Mouse (Mus musculus) CD8-positive naive resting alpha-beta T cell, adult 2 months (primary cell): Measurements from ENCODE around the gene Pxylp1.

ENCODE experiments used
- DNase-seq, 2 experiments: peaks; one replicate each; pipeline ENCODE4 v3.0.0; 2022; ENCODE audit warnings: low read depth in 2 of 2, low spot score in 2 of 2

Gene Pxylp1

GRCm38 (mm10) chr9:96891341-96892330, 833 bp downstream of the Pxylp1 start:
- no peak for DNase-seq

DNA sequence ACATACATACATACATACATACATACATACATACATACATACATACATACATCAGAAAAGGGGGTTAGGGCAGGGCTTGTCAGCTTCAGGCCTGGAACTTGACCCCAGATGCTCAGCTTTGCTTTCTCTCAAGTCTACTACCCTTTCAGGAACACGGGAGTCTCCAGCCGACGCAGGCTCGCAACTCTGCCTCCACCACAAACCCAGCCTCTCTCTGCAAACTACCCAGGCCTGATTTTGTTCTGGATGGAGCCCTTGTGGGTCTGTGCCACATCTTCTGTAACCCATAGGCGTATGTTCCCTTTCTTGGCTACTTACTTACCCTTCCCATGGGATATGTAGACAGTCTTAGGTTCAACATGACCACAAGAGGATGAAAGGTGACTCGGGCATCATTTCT, 1.7 kb downstream of the Pxylp1 start:
- no peak for DNase-seq

DNA sequence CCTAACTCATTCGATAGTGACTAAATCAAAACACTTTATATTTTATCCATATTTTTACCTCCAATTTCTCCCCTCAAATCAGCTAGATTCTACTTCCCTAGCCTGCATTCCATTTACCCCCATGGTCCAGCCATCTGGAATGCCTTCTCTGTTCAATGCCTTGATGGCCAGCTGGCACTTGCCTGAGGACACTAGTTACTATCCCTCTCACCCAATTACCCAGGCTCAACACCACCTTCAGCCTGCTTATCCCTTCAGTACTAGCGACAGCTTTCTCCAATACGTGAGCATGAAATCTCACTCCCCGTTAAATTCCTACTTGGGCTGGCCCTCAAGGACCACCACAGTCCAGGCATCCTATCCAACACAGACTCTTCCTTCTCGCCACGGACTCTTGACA, 2.2 kb downstream of the Pxylp1 start:
- DNase-seq = peak in 1 of 2 experiments; percentile 6

- DNase-seq = peak; percentile 80 to 86
Measured at GRCm38 (mm10) chr9:96889345-96890021, 3.0 kb downstream of the Pxylp1 start.

DNA sequence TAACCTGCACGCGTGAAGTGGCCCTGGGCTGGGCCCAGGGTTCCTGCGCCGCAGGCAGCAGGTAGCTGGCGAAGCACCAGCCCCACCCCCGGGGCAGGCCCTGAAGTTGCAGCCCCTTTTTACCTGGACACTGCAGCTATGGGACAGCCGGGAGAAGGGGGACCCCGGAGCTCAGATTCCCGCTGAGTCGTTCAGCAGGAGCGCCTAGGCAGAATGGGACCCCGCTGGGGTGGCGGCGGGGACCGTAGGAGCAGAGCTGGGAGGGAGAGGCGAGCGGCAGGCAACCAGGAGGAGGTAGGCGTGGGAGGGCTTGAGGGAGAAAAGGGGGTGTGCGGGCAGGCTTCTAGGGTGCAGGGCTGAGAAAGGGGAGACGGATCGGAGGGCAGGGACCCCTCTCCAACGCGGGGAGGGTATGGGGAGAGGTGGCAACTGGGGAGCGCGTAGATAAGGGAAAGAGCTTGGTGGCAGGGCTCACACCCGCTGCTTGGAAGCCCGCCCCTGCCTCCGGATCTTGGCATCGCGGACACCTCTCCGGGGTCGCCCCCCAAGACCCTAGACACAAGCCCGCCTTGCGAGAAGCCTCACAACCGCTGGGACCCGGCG, 3.6 kb downstream of the Pxylp1 start:
- peak; percentile 29 to 30 for DNase-seq

GRCm38 (mm10) chr9:96887954-96888353, 4.5 kb downstream of the Pxylp1 start:
- no peak for DNase-seq

DNA sequence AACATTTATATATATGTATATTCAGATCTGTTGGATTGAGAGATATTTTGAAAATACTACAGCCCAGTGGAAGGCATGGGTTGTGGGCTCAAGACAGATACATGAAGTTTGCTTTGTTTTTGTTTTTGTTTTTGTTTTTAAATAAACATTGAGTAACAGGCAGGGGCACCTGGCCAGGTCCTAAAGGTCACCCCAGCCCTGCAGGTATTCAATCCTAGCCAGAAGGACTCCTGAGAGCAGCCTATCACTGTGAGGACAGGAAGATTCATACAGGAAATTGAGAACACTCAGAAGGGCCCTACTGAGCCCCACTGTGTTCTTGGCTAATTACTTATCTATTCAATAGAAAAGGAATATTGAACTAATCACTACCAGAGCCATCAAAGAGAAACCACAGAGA, 5.0 kb downstream of the Pxylp1 start:
- DNase-seq = no peak

DNA sequence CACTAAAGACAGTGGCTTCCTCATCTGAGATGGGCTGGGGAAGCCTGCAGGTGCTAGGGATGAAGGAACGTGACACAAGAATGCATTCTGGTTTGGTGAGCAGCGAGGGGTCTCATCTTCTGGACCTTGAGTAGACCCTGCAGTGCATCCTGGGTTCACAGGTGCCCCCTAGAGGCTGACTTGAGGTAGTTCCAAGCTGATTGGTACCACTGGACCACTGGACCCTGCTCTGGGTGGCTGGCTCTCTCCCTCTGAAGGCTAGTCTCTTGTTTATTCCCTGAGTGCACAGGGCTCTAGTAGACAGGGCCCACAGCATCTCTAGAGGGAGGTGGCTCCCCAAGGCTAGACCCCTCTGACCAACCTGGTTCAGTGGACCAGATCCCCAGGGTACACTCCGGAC, 6.7 kb downstream of the Pxylp1 start:
- no peak for DNase-seq

DNA sequence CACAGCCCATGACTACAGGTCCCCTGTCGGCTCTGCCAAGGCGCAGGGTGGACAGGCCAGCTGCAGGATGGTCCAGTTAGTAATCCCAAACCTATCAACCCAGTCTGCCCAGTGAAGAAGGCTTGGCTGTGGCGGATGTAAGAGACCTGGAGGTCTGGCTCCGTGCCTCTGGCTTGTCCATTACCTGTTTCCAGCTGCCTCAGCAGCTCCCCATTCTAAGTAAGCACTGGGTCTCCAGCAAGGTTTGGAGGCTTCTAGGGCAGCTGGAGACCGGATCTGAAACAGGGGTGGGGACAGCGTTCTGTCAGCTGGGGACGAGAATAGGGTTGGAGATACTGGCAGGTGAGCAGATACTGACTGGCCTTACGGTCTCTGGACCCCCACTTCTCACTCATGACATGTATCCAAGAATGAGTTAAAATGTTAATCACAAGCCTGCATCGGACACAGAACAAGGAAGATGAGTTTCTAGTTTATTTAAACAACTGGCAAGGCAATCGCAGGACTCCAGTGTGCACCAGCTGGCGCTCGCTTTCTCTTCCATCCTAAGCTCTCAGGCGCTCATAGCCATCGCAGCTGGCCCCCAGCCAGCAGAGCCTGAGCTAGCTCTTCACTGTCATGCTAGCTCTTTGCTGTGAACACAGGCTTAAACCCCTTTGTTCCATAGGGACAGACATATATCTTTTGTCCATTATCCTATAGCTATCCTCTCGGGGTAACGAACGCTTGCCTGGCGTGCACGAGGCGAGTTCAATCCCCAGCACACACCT, 9.8 kb downstream of the Pxylp1 start:
- DNase-seq = no peak

DNA sequence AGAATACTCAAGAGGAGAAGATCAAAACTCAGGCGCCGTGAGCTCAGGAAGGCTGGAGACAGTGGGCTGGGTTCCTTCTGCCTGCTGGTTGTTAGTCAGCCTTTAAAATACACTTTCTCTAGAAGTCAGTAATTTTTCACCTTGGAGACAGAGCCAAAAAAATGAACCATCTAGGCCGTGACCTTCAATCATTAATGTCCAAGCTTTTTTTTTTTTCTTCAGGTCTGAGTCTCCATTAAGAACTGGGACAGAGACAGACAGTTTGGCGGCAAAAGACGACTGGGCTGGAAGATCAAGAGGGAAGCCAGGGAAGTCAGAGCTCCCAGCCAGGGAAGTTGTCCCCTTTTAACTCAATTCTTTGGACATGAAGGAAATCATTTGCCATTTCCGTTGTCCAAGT, 10.6 kb downstream of the Pxylp1 start:
- no peak for DNase-seq

GRCm38 (mm10) chr9:96879024-96879423, 13.4 kb downstream of the Pxylp1 start:
- no peak for DNase-seq

GRCm38 (mm10) chr9:96878464-96878863, 14.0 kb downstream of the Pxylp1 start:
- DNase-seq = no peak

- no peak for DNase-seq
Measured at GRCm38 (mm10) chr9:96875704-96876103, 16.8 kb downstream of the Pxylp1 start.

- no peak for DNase-seq
Measured at GRCm38 (mm10) chr9:96873082-96873481, 19.4 kb downstream of the Pxylp1 start.

DNA sequence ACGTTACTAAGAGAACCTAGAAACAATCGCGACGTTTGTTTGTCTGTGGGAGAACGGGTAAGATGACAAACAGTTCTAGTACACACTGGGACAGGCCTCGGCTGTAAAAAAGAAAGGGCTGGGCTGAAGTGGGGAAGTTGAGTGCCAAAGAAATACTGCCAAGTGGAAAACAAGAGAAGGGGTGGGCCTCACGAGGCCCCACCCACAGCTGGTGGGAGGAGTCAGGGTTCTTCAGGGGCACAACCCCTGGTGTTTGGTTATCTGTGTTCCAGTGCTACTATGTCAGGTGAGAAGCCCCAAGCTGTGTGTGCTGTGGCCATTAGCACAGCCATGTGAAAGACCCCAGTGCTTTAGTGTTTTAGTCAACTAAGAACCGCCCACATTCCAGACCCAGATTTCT, 22.4 kb downstream of the Pxylp1 start:
- no peak for DNase-seq

DNA sequence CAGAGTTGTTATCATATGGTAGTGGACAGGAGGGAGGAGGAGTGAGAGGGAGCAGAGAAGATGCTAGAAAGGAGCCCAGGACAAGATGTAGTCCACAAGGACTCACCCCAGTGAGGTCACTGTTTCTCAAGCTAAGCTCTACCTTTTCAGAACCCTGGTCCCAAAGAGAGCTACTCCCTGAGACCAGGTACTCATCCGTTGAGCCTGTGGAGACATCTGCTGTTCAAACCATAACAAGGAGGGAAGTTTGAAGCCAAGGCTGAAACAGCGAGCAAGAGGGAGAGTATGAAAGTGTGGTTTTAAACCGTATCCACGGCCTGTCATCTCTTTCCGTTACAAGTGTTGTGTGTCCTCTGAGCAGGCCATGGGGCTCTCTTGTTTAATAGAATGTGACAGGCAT, 22.9 kb downstream of the Pxylp1 start:
- no peak for DNase-seq

- DNase-seq = no peak
Measured at GRCm38 (mm10) chr9:96868546-96868945, 23.9 kb downstream of the Pxylp1 start.

DNA sequence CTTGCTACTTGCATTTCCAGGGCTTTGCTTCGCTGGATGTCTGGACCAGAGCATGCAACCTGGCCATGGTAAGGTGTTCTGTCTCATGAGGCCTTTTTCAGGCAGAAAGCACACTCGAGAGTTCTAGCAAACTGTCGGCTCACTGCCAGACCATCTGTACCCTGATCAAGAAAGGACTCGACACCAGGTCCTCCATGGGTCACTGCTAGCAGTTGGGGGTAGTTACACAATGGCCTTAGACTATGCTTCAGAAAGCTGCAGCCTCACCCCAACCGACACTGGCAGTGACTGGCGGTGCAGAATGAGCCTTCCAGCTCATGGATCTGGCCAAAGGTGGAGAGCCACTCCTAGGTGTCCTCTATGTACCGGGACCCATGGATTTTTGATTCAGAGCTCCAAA, 25.3 kb downstream of the Pxylp1 start:
- no peak for DNase-seq

GRCm38 (mm10) chr9:96866196-96866595, 26.3 kb downstream of the Pxylp1 start:
- DNase-seq = no peak

DNA sequence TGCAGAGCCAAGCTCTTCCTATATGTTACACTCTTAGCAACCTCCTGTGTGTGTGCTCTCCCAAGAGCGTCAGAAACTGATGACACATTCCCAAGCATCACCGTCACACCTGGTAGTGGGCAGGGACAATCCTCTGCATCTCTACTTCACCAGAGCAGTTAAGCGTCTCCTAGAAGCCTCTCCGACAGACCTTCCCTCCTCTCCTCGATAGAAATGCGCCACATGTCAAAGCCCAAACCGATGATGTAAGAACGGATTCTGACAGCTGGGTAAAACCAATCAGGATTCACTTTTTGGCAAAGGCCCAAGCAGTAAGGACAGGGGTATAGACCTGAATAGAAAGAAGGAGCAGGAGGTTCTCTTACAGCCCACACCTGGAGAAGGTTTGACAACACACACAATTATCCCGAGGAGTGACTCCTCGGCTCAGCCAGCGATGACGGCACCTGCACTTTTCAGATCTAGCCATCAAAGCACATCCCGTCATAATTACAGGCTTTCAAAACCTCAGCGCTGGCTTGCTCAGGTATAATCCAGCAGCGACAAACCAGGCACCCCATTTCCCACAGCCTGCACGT, 26.9 kb downstream of the Pxylp1 start:
- no peak for DNase-seq

- DNase-seq = no peak
Measured at GRCm38 (mm10) chr9:96863539-96863938, 28.9 kb downstream of the Pxylp1 start.
